Mouse (Mus musculus) hindbrain, embryonic 12.5 days (tissue): ENCODE measurements around the gene Egfl8. TPM values are rescaled to one million over a fixed set of nuclear protein-coding genes. Genes with fewer than 3 reads are reported as not detected.

ENCODE experiments used
- ATAC-seq: fragments of 200-750 bp; cut with Nextera tagmentation; 2 replicates; pipeline ENCODE4 v1.8.0; 2017; ENCODE audit warnings: moderate TSS enrichment; ENCODE audit not compliant: low FRiP score
- H3K27ac ChIP-seq: fragments of 300-500 bp; sonication (generic); 2 replicates; pipeline ENCODE4 v1.5.1; 2016; ENCODE audit warnings: mild to moderate bottlenecking
- H3K27me3 ChIP-seq: fragments of 300-500 bp; sonication (generic); 2 replicates; pipeline ENCODE4 v1.6.1; 2016; ENCODE audit warnings: mild to moderate bottlenecking
- H3K36me3 ChIP-seq: fragments of 300-500 bp; sonication (generic); 2 replicates; pipeline ENCODE4 v1.6.1; 2016; ENCODE audit warnings: mild to moderate bottlenecking
- H3K4me1 ChIP-seq: fragments of 300-500 bp; sonication (generic); 2 replicates; pipeline ENCODE4 v1.6.1; 2016
- H3K4me2 ChIP-seq: fragments of 300-500 bp; sonication (generic); replicated peaks from 2 replicates; pipeline ENCODE4 v1.6.1; 2016; ENCODE audit warnings: mild to moderate bottlenecking
- H3K4me3 ChIP-seq: fragments of 300-500 bp; sonication (generic); 2 replicates; pipeline ENCODE4 v1.5.1; 2016; ENCODE audit warnings: mild to moderate bottlenecking
- H3K9ac ChIP-seq: fragments of 300-500 bp; sonication (generic); 2 replicates; pipeline ENCODE4 v1.6.1; 2016; ENCODE audit warnings: mild to moderate bottlenecking, moderate library complexity
- H3K9me3 ChIP-seq: fragments of 300-500 bp; sonication (generic); replicated peaks from 2 replicates; pipeline ENCODE4 v1.6.1; 2016; ENCODE audit warnings: mild to moderate bottlenecking
- WGBS: fragments of 180-500 bp; shearing (Covaris S2); methylation state at CpG from one replicate; pipeline ENCODE4 v1.1.7; 2016; 5-methylcytosine and 5-hydroxymethylcytosine counted together
- polyA plus RNA-seq: library from polyadenylated mRNA; unstranded; fragments of >200 nt; fragmentation: Nextera tagmentation; extraction: Ambion mirVana; gene quantifications from 2 replicates; pipeline ENCODE4 v1.2.1, GENCODE M21; 2016

The Egfl8 gene
- polyA plus RNA-seq, 1 experiment from 2014 or later, result 5.3 TPM

DNA sequence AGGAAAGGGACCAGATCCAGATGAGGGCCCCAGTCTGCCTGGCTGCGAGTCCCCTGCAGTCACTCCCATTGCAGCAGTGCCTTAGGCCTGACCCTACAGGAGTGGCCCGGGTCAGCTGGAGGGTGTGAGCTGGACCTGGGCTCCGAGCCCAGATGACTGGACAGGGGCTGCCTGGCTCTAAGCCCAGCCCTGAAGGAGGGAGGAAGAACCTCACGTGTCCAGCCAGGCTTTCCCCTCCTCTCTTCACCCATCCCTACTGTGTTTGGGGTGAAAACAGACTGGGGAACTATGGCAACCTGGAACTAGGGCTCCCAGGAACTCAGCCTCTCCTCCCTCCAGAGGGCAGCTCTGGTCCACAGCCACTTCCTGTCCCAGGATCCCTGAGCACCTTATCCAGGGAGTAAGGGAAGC is 39.8 kb upstream of the Egfl8 start:
- Histone ChIP-seq H3K27me3 (peaks cover 15% of the 10 kb centered on the region), H3K4me3 (no peak overlapping the region), H3K4me2 (no peak overlapping the region), H3K27ac (no peak overlapping the region), H3K4me1 (peaks cover 7% of the 10 kb centered on the region; the same call in 1 of the 2 replicates), H3K9ac (no peak overlapping the region), H3K9me3 (no peaks in the 10 kb centered on the region), H3K36me3 (peaks cover 44% of the 10 kb centered on the region)
- ATAC-seq, result 0 out of 2 replicates have a peak, but pooled peaks have one; percentile 20
- WGBS, result 60% methylated on average over 3 of the region's 4 CpGs

DNA sequence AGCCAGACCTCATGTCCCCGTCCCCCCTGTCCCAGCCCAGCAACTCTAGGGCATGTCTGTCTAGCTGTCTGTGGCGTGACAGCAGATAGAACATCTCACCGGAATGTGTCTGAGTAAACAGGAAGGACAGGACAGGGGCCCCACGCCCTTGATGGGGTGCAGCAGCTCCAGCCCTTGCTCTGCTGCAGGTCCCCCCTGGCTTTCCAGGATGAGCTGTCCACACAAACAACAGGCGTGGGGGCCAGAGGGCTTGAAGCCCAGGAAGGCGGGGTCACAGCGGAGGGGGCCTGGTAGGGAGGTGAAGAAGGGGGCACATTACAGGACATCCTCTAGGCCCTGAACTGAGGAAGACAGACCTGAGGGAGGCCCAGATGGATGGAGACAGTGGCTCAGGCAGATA is 39.4 kb upstream of the Egfl8 start:
- 81% methylated on average over 7 of the region's 7 CpGs for WGBS
- Histone ChIP-seq H3K36me3 (peaks cover 48% of the 10 kb centered on the region), H3K9me3 (no peaks in the 10 kb centered on the region), H3K4me1 (0 out of 2 replicates have a peak, but pooled peaks cover 4% of the 10 kb centered on the region), H3K27ac (no peak overlapping the region), H3K27me3 (peaks cover 11% of the 10 kb centered on the region), H3K4me3 (no peak overlapping the region), H3K9ac (no peak overlapping the region), H3K4me2 (no peak overlapping the region)
- no peak for ATAC-seq

DNA sequence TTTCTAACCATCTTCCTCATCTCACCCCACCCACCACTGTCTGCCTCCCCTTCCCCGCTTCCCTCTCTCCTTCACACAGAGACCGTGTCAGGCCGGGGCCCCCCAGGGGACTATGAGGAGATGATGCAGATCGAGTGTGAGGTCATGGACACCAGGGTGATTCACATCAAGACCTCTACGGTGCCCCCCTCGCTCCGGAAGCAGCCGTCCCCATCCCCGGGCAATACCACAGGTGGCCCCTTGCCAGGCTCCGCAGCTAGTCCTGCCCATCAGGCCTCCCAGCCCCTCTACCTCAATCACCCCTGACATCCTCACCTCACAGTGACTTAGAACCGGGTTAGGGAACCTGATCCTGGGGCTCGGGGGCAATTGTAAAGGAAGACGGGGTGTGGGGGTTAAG is 38.6 kb upstream of the Egfl8 start:
- Histone ChIP-seq H3K9ac (no peak overlapping the region), H3K27me3 (peaks cover 3% of the 10 kb centered on the region), H3K4me1 (0 out of 2 replicates have a peak, but pooled peaks cover 4% of the 10 kb centered on the region), H3K4me2 (no peak overlapping the region), H3K27ac (no peak overlapping the region), H3K9me3 (no peaks in the 10 kb centered on the region), H3K36me3 (peaks cover 56% of the 10 kb centered on the region), H3K4me3 (no peak overlapping the region)
- WGBS, result 93% methylated on average over 13 of the region's 13 CpGs
- ATAC-seq, result no peak

DNA sequence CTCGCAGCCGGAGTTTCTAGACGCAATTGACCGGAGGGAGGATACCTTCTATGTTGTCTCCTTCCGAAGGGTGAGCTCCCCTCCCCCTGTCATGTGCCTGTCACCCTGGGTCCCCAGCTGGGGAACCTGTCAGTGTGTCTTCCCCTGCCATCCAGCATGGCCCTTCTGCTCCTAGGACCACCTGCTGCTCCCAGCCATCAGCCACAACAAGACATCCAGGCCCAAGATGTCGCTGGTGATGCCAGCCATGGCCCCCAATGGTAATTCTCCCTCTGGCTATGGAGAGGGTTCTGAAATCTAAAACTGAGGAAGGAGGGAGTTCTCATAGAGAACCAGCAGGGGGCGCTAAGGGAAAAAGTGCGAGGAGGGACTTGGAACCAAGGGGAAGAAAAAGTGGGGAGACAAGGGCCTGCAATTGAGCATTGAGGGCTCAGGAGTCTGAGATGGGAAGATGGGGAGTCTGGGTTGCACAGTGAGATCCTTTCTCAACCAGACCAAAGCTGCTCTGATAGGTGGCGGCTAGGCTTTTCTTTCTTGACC is 38.0 kb upstream of the Egfl8 start:
- ATAC-seq, result no peak
- H3K4me2 ChIP-seq, result no peak overlapping the region
- H3K4me3 ChIP-seq, result no peak overlapping the region
- 0 out of 2 replicates have a peak, but pooled peaks cover 4% of the 10 kb centered on the region for H3K4me1 ChIP-seq
- H3K27ac ChIP-seq, result no peak overlapping the region
- 62% methylated on average over 8 of the region's 9 CpGs for WGBS
- no peaks in the 10 kb centered on the region for H3K27me3 ChIP-seq
- H3K9ac ChIP-seq, result no peak overlapping the region; the same call in 1 of the 2 replicates
- H3K9me3 ChIP-seq, result no peaks in the 10 kb centered on the region
- H3K36me3 ChIP-seq, result peaks cover 61% of the 10 kb centered on the region

DNA sequence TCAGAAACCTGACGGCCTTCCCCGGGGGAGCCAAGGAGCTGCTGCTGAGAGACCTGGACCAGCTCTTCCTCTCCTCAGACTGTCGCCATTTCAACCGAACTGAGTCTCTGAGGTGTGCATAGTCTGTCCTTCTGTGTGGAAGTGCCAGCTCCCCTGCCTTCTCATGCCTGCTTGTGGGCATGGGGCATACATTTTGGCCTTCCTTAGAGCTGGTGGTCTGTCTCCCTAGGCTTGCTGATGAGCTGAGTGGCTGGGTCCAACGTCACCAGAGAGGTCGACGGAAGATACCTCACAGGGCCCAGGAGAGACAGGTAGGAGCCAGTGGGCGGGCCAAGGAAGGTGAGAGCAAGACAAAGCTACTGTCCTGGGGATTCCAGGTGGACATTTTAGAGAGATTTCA is 37.2 kb upstream of the Egfl8 start:
- H3K4me2 ChIP-seq, result no peak overlapping the region
- WGBS, result 94% methylated on average over 8 of the region's 8 CpGs
- H3K27me3 ChIP-seq, result no peaks in the 10 kb centered on the region
- no peak overlapping the region for H3K9ac ChIP-seq
- peaks cover 10% of the 10 kb centered on the region for H3K4me1 ChIP-seq
- no peak overlapping the region for H3K27ac ChIP-seq
- H3K4me3 ChIP-seq, result no peak overlapping the region
- H3K36me3 ChIP-seq, result peaks cover 61% of the 10 kb centered on the region
- ATAC-seq, result no peak
- no peaks in the 10 kb centered on the region for H3K9me3 ChIP-seq

DNA sequence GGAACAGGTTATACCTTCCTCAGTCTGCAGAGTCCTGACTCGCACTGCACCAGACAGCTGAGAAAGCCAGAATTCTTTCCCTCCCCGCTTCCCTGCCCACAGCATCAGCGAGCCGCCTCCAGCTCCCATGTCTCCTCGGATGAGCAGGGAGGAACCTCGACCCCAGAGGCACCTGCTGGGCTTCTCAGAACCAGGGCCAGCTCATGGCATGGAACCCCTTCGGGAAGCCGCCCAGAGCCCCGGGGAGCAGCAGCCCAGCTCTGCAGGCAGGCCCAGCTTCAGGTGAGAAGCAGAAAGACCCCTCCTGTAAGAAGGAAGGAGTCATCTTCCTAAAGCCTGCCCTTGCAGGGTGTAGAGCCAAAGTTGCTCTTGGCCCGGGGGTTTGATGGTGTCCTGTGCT is 36.8 kb upstream of the Egfl8 start:
- H3K4me3 ChIP-seq, result no peak overlapping the region
- H3K27me3 ChIP-seq, result no peaks in the 10 kb centered on the region
- WGBS, result 91% methylated on average over 10 of the region's 10 CpGs
- H3K36me3 ChIP-seq, result peaks cover 61% of the 10 kb centered on the region
- ATAC-seq, result no peak
- no peaks in the 10 kb centered on the region for H3K9me3 ChIP-seq
- H3K4me1 ChIP-seq, result peaks cover 14% of the 10 kb centered on the region
- no peak overlapping the region for H3K4me2 ChIP-seq
- no peak overlapping the region for H3K27ac ChIP-seq
- no peak overlapping the region for H3K9ac ChIP-seq

DNA sequence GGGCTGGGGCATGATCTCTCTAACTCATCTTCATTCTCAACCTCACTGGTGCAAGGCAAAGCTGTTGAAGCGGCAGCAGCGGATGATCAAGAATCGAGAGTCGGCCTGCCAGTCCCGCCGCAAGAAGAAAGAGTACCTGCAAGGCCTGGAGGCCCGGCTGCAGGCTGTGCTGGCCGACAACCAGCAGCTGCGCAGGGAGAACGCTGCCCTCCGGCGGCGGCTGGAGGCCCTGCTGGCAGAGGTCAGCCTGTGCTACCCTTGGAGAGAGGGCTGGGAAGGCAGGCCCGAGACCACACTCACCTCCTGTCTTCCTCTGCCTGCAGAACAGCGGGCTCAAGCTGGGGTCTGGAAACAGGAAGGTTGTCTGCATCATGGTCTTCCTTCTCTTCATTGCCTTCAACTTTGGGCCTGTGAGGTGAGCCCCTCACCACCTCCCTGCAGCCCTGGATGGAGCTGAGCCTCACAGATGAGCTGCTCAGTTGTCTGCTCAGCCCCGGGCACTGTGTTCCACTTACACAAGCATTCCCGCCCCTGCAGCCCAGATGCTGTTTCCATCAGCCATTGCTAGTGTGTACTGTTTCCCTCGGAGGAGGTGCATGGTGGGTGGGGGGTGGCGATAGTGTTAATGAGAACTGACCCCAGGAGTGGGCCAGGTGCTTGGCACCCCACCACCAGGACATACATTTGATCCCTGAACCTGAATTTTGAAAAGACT is 35.9 kb upstream of the Egfl8 start:
- ATAC-seq, result no peak
- Histone ChIP-seq H3K4me1 (peaks cover 14% of the 10 kb centered on the region), H3K9me3 (no peaks in the 10 kb centered on the region), H3K9ac (no peak overlapping the region), H3K27ac (no peak overlapping the region), H3K36me3 (peaks cover 61% of the 10 kb centered on the region), H3K27me3 (no peaks in the 10 kb centered on the region), H3K4me2 (no peak overlapping the region), H3K4me3 (no peak overlapping the region)
- WGBS, result 49% methylated on average over 19 of the region's 19 CpGs

DNA sequence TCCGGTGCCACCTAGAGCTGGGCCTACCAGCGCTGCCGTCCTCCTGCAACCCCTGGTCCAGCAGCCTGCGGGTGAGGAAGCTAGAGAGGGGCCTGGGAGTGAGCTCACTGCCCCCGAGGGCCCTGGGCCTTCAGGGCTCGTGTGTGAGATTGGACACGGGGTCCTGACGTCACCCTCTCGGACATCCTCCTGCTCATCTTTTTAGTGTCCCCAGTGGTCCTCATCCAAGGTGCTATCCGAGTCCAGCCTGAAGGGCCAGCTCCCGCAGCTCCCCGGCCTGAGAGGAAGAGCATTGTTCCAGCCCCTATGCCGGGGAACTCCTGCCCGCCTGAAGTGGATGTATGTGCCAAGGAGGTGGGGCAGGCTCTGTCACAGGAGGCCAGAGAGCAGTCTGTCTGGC is 35.0 kb upstream of the Egfl8 start:
- Histone ChIP-seq H3K27me3 (no peaks in the 10 kb centered on the region), H3K27ac (no peak overlapping the region), H3K36me3 (peaks cover 61% of the 10 kb centered on the region), H3K4me2 (no peak overlapping the region), H3K4me3 (no peak overlapping the region), H3K9me3 (no peaks in the 10 kb centered on the region), H3K4me1 (peaks cover 20% of the 10 kb centered on the region), H3K9ac (no peak overlapping the region; the same call in 1 of the 2 replicates)
- 93% methylated on average over 14 of the region's 14 CpGs for WGBS
- no peak for ATAC-seq

DNA sequence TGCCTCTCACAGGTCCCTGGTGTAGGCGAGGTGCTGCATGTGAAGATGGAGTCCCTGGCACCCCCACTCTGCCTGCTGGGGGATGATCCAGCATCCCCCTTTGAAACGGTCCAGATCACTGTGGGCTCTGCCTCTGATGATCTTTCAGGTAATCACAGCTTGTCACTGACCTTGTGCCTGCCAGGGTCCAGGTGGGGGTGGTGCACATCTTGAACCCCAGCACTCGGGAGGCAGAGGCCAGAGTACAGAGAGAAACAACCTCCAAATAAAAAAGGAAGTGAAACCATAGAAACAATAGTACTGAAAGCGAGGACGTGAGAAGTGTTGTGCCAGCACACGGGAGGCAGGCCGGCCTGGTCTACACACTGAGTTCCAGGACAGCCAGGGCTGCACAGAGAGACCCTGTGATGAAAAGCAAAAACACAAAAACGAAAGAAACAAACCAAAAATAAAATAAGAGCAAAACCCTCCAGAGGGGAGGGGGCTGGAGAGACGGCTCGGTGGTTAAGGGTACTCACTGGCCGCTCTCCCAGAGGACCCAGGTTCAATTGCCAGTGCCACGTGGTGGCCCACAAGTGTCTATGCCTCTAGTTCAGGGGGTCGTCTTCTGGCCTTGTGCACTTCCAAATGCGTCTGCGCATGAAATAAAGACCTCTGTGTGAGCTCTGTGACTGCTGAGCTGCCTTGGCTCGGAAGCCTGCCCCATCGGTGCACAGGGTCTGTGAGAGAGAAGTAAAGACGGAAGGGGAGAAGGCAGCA is 33.5 kb upstream of the Egfl8 start:
- Histone ChIP-seq H3K36me3 (peaks cover 52% of the 10 kb centered on the region), H3K4me1 (peaks cover 31% of the 10 kb centered on the region)
- WGBS, result 88% methylated on average over 18 of the region's 18 CpGs

DNA sequence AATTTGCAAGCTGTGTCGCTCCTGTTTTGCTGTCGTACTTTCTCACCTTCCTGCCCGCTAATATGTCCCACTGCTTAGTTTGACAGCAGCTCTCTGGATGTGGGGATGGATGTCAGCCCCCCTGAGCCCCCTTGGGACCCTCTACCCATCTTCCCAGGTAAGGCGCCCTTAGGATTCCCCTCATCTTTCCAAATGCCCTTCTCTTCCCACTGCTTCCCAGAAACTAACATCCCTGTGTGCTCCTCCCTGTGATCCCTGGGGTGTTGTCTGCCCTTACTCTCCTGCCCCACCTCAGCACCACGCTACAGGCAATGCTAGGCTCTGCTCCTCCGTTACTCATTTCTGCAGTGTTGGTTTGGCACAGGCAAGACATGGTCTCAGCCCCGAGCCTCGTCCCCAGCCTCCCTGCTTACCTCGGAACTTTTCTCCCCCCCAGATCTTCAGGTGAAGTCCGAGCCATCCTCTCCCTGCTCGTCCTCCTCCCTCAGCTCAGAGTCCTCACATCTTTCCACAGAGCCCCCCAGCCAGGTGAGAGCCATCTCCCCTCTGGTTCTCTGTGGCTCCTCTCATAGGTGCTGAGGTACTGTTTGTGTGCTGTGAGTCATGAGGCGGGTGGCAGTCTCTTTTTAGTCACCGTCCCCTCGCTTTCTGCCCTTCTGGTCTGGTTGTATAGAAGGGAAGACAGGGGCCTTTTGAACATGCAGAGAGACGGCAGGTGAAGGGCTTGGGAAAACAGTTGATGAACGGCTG is 32.5 kb upstream of the Egfl8 start:
- Histone ChIP-seq H3K9me3 (no peaks in the 10 kb centered on the region), H3K9ac (peak overlapping the region; percentile 95), H3K27ac (no peak overlapping the region), H3K27me3 (no peaks in the 10 kb centered on the region), H3K4me1 (peaks cover 31% of the 10 kb centered on the region), H3K4me3 (peak overlapping the region; percentile 96), H3K4me2 (peak overlapping the region; percentile 86), H3K36me3 (peaks cover 44% of the 10 kb centered on the region)
- WGBS, result 84% methylated on average over 16 of the region's 16 CpGs
- ATAC-seq, result no peak

More for the DNA sequence above, 33.5 kb upstream of the Egfl8 start:
- Histone ChIP-seq H3K27me3 (no peaks in the 10 kb centered on the region), H3K4me2 (no peak overlapping the region), H3K27ac (no peak overlapping the region), H3K9ac (no peak overlapping the region), H3K4me3 (no peak overlapping the region), H3K9me3 (no peaks in the 10 kb centered on the region)
- no peak for ATAC-seq

DNA sequence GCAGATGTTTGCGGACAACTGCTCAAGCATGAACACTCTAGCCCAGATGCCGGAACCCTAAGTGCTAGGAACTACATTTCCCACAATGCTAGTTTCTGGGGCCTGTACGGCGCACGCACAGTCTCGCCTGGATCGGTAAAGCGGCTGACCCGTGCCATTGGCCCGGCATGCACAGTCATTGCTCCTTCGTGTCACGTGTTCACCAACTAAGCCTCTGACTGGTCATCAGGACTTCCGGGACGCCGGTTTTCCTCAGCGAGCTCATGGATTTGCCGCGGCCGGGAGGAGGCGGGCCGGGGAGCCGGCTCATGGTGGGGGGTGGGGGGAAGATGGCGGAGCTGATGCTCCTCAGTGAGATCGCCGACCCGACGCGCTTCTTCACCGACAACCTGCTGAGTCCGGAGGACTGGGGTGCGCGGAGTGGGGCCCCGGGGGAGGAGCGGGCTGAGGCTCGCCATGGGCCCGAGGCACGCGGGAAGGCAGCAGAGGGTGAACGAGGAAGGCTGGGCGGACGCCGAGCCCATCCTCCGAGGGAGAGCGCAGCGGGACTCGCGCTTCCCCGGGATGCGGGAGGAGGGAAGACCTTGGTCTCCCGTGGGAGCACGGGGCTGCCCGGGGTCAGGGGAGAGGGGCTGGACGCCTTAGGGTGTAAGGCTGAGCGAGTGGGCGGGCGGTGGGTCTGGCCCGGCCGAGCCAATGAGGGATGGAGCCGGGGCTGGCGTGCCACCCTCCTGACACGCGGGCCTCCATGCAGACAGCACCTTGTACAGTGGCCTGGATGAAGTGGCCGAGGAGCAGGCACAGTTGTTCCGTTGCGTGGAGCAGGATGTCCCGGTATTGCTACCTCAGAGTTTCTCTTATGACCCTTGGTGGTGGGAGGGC is 31.4 kb upstream of the Egfl8 start, which contains the start of gene Atf6b:
Gene Atf6b (plus strand): TSS at position 241 of the 882 bp plus-strand sequence.
- 2% methylated on average over 62 of the region's 66 CpGs for WGBS
- peak within 1 kb of the TSS; percentile 76; the same call in 1 of the 2 replicates for H3K27ac ChIP-seq
- H3K9ac ChIP-seq, result peak within 1 kb of the TSS; percentile 95
- H3K27me3 ChIP-seq, result no peaks in the 10 kb centered on the region
- ATAC-seq, result peak; percentile 97
- H3K4me2 ChIP-seq, result peak within 1 kb of the TSS; percentile 86
- peak within 1 kb of the TSS; percentile 96 for H3K4me3 ChIP-seq
- H3K4me1 ChIP-seq, result peaks cover 31% of the 10 kb centered on the region
- no peaks in the 10 kb centered on the region for H3K9me3 ChIP-seq
- peaks cover 32% of the 10 kb centered on the region for H3K36me3 ChIP-seq
